Mouse (Mus musculus) layer of hippocampus, adult 18-20 months (tissue): Measurements from ENCODE around the gene Trim15. TPM values are rescaled to one million over a fixed set of nuclear protein-coding genes. Genes with fewer than 3 reads are reported as not detected.

Source experiments
- DNase-seq, 2 experiments: peaks; one replicate each; pipeline ENCODE4 v3.0.0; 2022; ENCODE audit warnings: low spot score in 2 of 2
- total RNA-seq, 2 experiments: library from RNA; stranded (reverse); gene quantifications; 2 replicates each; pipeline ENCODE4 v1.2.3; 2021

Trim15 gene
- total RNA-seq, 2 experiments from 2014 or later: not detected

- no peak for DNase-seq
These were observed 3.2 kb upstream of the Trim15 start for GRCm38 (mm10) chr17:36869955-36870810.

GRCm38 (mm10) chr17:36869284-36869954 is 2.4 kb upstream of the Trim15 start, which contains the start of gene Trim10:
TSS of gene Trim10 (plus strand) at chr17:36869574.
- DNase-seq: no peak

- DNase-seq: no peak
These were observed 1.8 kb upstream of the Trim15 start for GRCm38 (mm10) chr17:36868836-36869235.

- no peak for DNase-seq
These were observed 5.3 kb downstream of the Trim15 start for GRCm38 (mm10) chr17:36861680-36862079.

- DNase-seq: no peak
These were observed 8.8 kb downstream of the Trim15 start for GRCm38 (mm10) chr17:36858181-36858580.

- DNase-seq: no peak
These were observed 10.8 kb downstream of the Trim15 start for GRCm38 (mm10) chr17:36856236-36856635.

- no peak for DNase-seq
These were observed 11.5 kb downstream of the Trim15 start for GRCm38 (mm10) chr17:36855484-36855883.

GRCm38 (mm10) chr17:36851627-36852026 is 15.4 kb downstream of the Trim15 start:
- no peak for DNase-seq

GRCm38 (mm10) chr17:36851200-36851599 is 15.8 kb downstream of the Trim15 start:
- no peak for DNase-seq

- no peak for DNase-seq
These were observed 17.0 kb downstream of the Trim15 start for GRCm38 (mm10) chr17:36849992-36850391.

- DNase-seq: no peak
These were observed 18.1 kb downstream of the Trim15 start for GRCm38 (mm10) chr17:36848911-36849310.

GRCm38 (mm10) chr17:36844725-36845124 is 22.3 kb downstream of the Trim15 start:
- DNase-seq: no peak

- DNase-seq: no peak
These were observed 22.7 kb downstream of the Trim15 start for GRCm38 (mm10) chr17:36844286-36844719.

- no peak for DNase-seq
These were observed 23.3 kb downstream of the Trim15 start for GRCm38 (mm10) chr17:36843696-36844095.

GRCm38 (mm10) chr17:36840961-36841445 is 26.0 kb downstream of the Trim15 start:
- no peak for DNase-seq

GRCm38 (mm10) chr17:36839931-36840330 is 27.1 kb downstream of the Trim15 start:
- DNase-seq: no peak

GRCm38 (mm10) chr17:36839001-36839400 is 28.0 kb downstream of the Trim15 start:
- DNase-seq: no peak

GRCm38 (mm10) chr17:36836874-36837647 is 29.9 kb downstream of the Trim15 start, which contains the start of gene Trim26:
TSS of gene Trim26 (plus strand) at chr17:36837134.
- DNase-seq: peak; percentile 94 to 98

- DNase-seq: no peak
These were observed 30.6 kb downstream of the Trim15 start for GRCm38 (mm10) chr17:36836427-36836812.

- peak; percentile 27 to 60 for DNase-seq
These were observed 31.2 kb downstream of the Trim15 start for GRCm38 (mm10) chr17:36835591-36836426.
